Mouse (Mus musculus): ENCODE measurements at regions not wholly inside any gene's neighbourhood (a gene's known extent, or its start where the extent isn't known, plus 50 kb on each side); places are given as distances from the start of the nearest gene placed in this dataset.

- Histone ChIP-seq H3K4me1 (ENCODE audit: insufficient read depth) (no peaks in the 10 kb centered on the region), H3K27ac (ENCODE audit: low read depth) (no peak overlapping the region), H3K9ac (replicated peaks) (no peak overlapping the region), H3K27me3 (ENCODE audit: insufficient read depth, low read length) (no peaks in the 10 kb centered on the region), H3K4me3 (ENCODE audit: low read depth, low read length) (no peak overlapping the region), H3K9me3 (ENCODE audit: low read length) (no peaks in the 10 kb centered on the region), H3K4me2 (ENCODE audit: low read depth, low read length) (no peak overlapping the region), H3K36me3 (replicated peaks; ENCODE audit: insufficient read depth, low read length) (no peaks in the 10 kb centered on the region)
- TF ChIP-seq EP300 (IDR thresholded peaks at IDR 0.05; ENCODE audit: low read depth) (no peak), CTCF (IDR thresholded peaks at IDR 0.05; ENCODE audit: low read depth) (no peak)
- 72% methylated on average over 2 of the region's 2 CpGs for WGBS (ENCODE audit: insufficient replicate concordance)
- ATAC-seq = no peak
- no peak for DNase-seq
These were observed 236.5 kb downstream of the Gm7361 start for GRCm38 (mm10) chr5:26494003-26494402.

GRCm38 (mm10) chr5:26497641-26498430 lies 240.3 kb downstream of the Gm7361 start:
- no peaks in the 10 kb centered on the region for H3K4me1 ChIP-seq (ENCODE audit: insufficient read depth)
- no peaks in the 10 kb centered on the region for H3K27me3 ChIP-seq (ENCODE audit: insufficient read depth, low read length)
- no peak overlapping the region for H3K9ac ChIP-seq (replicated peaks)
- H3K27ac ChIP-seq (ENCODE audit: low read depth) = no peak overlapping the region
- TF ChIP-seq EP300 (IDR thresholded peaks at IDR 0.05; ENCODE audit: low read depth) (no peak), CTCF (IDR thresholded peaks at IDR 0.05; ENCODE audit: low read depth) (no peak)
- WGBS (ENCODE audit: insufficient replicate concordance) = 47% methylated on average over 2 of the region's 2 CpGs
- DNase-seq = no peak
- no peak overlapping the region for H3K4me3 ChIP-seq (ENCODE audit: low read depth, low read length)
- ATAC-seq = no peak
- no peaks in the 10 kb centered on the region for H3K9me3 ChIP-seq (ENCODE audit: low read length)
- H3K36me3 ChIP-seq (replicated peaks; ENCODE audit: insufficient read depth, low read length) = no peaks in the 10 kb centered on the region
- no peak overlapping the region for H3K4me2 ChIP-seq (ENCODE audit: low read depth, low read length)

GRCm38 (mm10) chr5:26509525-26510168 lies 252.2 kb downstream of the Gm7361 start:
- Histone ChIP-seq H3K9me3 (ENCODE audit: low read length) (no peaks in the 10 kb centered on the region), H3K36me3 (replicated peaks; ENCODE audit: insufficient read depth, low read length) (no peaks in the 10 kb centered on the region), H3K4me3 (ENCODE audit: low read depth, low read length) (no peak overlapping the region), H3K4me1 (ENCODE audit: insufficient read depth) (no peaks in the 10 kb centered on the region), H3K27ac (ENCODE audit: low read depth) (no peak overlapping the region), H3K9ac (replicated peaks) (no peak overlapping the region), H3K4me2 (ENCODE audit: low read depth, low read length) (no peak overlapping the region), H3K27me3 (ENCODE audit: insufficient read depth, low read length) (no peaks in the 10 kb centered on the region)
- WGBS (ENCODE audit: insufficient replicate concordance) = 65% methylated on average over 1 of the region's 1 CpGs
- no peak for TF ChIP-seq CTCF (IDR thresholded peaks at IDR 0.05; ENCODE audit: low read depth)
- TF ChIP-seq EP300 (IDR thresholded peaks at IDR 0.05; ENCODE audit: low read depth) = no peak
- DNase-seq = peak; percentile 2
- no peak for ATAC-seq

- TF ChIP-seq EP300 (IDR thresholded peaks at IDR 0.05; ENCODE audit: low read depth) (no peak), CTCF (IDR thresholded peaks at IDR 0.05; ENCODE audit: low read depth) (no peak)
- peak; percentile 1 for DNase-seq
- WGBS (ENCODE audit: insufficient replicate concordance) = 56% methylated on average over 5 of the region's 5 CpGs
- no peak overlapping the region for H3K4me3 ChIP-seq (ENCODE audit: low read depth, low read length)
- no peaks in the 10 kb centered on the region for H3K27me3 ChIP-seq (ENCODE audit: insufficient read depth, low read length)
- no peak overlapping the region for H3K4me2 ChIP-seq (ENCODE audit: low read depth, low read length)
- no peaks in the 10 kb centered on the region for H3K36me3 ChIP-seq (replicated peaks; ENCODE audit: insufficient read depth, low read length)
- H3K4me1 ChIP-seq (ENCODE audit: insufficient read depth) = no peaks in the 10 kb centered on the region
- no peak overlapping the region for H3K27ac ChIP-seq (ENCODE audit: low read depth)
- no peak for ATAC-seq
- H3K9me3 ChIP-seq (ENCODE audit: low read length) = no peaks in the 10 kb centered on the region
- no peak overlapping the region for H3K9ac ChIP-seq (replicated peaks)
These were observed 255.8 kb downstream of the Gm7361 start for GRCm38 (mm10) chr5:26513039-26513955.

- no peaks in the 10 kb centered on the region for H3K36me3 ChIP-seq (replicated peaks; ENCODE audit: insufficient read depth, low read length)
- no peak overlapping the region for H3K4me3 ChIP-seq (ENCODE audit: low read depth, low read length)
- H3K4me2 ChIP-seq (ENCODE audit: low read depth, low read length) = no peak overlapping the region
- TF ChIP-seq EP300 (IDR thresholded peaks at IDR 0.05; ENCODE audit: low read depth) = no peak
- TF ChIP-seq CTCF (IDR thresholded peaks at IDR 0.05; ENCODE audit: low read depth) = no peak
- DNase-seq (peak; percentile 27), ATAC-seq (no peak)
- no peaks in the 10 kb centered on the region for H3K4me1 ChIP-seq (ENCODE audit: insufficient read depth)
- H3K9ac ChIP-seq (replicated peaks) = no peak overlapping the region
- 27% methylated on average over 6 of the region's 6 CpGs for WGBS (ENCODE audit: insufficient replicate concordance)
- H3K9me3 ChIP-seq (ENCODE audit: low read length) = no peaks in the 10 kb centered on the region
- H3K27ac ChIP-seq (ENCODE audit: low read depth) = no peak overlapping the region
- no peaks in the 10 kb centered on the region for H3K27me3 ChIP-seq (ENCODE audit: insufficient read depth, low read length)
These were observed 278.1 kb downstream of the Gm7361 start for GRCm38 (mm10) chr5:26535556-26535955.

GRCm38 (mm10) chr5:26563291-26563690 lies 253.7 kb upstream of the Dpp6 start:
- Histone ChIP-seq H3K4me2 (ENCODE audit: low read depth, low read length) (no peak overlapping the region), H3K4me1 (ENCODE audit: insufficient read depth) (no peaks in the 10 kb centered on the region), H3K27me3 (ENCODE audit: insufficient read depth, low read length) (no peaks in the 10 kb centered on the region), H3K4me3 (ENCODE audit: low read depth, low read length) (no peak overlapping the region), H3K9ac (replicated peaks) (no peak overlapping the region), H3K27ac (ENCODE audit: low read depth) (no peak overlapping the region), H3K36me3 (replicated peaks; ENCODE audit: insufficient read depth, low read length) (no peaks in the 10 kb centered on the region), H3K9me3 (ENCODE audit: low read length) (no peaks in the 10 kb centered on the region)
- no peak for ATAC-seq
- 68% methylated on average over 1 of the region's 1 CpGs for WGBS (ENCODE audit: insufficient replicate concordance)
- no peak for DNase-seq
- TF ChIP-seq EP300 (IDR thresholded peaks at IDR 0.05; ENCODE audit: low read depth) (no peak), CTCF (IDR thresholded peaks at IDR 0.05; ENCODE audit: low read depth) (no peak)

Measured in liver, postnatal 0 days (tissue).